Mouse (Mus musculus): ENCODE data around the gene Fstl4.
"Not testable (repeated sequence)": the region's sequence is repeated elsewhere in the genome, so short reads cannot be mapped to it uniquely, and the experiment has no call there.

Fstl4 gene

DNA sequence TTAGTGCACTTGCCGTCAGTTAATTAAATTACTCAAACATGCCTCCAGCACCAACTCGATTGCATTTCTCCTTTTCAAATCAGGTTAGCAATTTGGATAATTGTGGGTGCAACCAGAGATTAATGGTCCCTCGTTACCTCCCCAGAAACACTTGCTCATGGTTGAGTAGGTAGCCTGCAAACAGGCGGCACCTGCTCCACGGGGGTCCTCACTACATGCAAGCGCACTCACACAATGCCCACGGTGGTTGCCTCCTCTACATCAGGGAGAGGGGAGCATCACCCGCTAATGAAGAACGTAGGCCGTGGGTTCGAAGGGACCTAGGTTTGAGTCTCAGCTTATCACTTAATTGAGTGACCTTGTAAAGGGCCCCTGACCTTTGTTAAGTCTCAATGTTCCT is 371.9 kb downstream of the Fstl4 start:
- no peak for DNase-seq (ENCODE audit: low spot score in 2 of 2)

DNA sequence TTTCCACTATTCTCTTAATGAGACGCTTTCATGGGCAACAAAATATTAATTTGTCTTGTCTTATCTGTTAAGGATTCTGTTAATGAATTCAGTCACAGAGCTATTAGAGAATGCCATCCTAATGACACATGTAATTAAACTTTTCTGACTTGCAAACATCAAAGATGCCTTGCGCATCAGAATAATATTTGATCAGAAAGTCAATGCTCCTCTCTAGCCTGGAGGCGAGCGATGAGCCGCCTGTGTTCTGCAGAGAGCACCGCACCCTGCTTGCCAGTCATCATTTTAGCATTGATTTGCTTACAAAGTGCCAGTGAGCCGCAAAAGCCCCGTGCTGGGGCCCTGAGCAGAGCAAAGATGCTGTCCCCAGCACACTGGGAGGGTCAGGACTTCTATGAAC is 372.9 kb downstream of the Fstl4 start:
- DNase-seq (ENCODE audit: low spot score in 2 of 2), result no peak

DNA sequence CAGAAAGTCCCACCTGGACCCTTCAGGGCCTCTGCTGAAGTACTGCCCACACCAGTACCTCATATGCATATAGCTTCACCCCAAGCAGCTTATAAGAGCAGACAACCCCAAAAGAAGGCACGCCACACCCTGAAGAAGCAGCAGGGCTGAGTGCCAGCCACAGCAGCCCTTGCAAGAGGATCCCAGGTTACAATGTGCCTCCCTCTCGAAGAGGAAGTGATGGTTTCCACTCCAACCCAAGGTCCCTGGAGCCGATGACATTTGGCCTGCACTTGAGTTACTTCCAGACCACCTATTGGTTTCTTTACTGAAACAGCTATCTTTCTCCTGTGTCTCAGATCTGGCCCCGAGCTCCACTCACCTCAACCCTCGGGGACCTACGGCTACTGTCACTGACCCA is 373.8 kb downstream of the Fstl4 start:
- DNase-seq (ENCODE audit: low spot score in 2 of 2), result no peak

DNA sequence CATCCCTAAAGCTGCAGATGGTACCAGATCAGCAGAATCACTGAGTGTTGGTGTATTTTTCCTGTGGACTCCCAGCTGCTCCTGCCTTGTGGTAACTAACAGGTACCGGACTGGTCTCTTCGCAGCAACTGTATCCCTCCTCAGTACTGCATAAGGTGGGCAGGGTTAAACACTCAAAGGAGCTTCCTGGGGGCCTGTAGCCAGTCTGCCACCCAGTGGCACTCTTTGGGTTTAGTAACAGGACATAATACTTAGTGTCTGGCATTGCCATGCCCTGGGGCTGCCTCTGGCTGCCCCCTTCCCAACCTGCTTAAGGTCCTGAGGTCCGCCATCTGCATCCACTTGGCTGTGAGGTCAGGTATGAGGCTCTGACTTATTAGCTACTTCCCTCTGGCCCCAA is 375.2 kb downstream of the Fstl4 start:
- DNase-seq (ENCODE audit: low spot score in 2 of 2), result no peak

DNA sequence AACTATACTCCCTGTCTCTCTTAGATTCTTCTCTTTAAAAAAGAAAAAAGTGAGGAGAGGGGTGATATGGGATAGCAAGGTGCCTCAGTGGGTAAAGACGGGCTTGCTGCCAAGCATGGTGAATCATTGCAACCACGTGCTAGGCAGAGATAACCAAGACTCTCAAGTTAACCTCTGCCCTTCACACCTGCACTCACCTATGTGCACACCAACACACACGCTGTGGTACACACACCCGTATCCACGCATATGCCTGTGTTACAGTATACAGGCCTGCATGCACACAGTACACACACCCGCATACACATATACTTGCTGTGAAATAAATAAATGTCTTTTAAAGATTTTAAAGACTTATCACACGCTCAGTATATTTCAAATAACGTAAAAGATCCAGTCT is 375.8 kb downstream of the Fstl4 start:
- DNase-seq (ENCODE audit: low spot score in 2 of 2), result no peak

DNA sequence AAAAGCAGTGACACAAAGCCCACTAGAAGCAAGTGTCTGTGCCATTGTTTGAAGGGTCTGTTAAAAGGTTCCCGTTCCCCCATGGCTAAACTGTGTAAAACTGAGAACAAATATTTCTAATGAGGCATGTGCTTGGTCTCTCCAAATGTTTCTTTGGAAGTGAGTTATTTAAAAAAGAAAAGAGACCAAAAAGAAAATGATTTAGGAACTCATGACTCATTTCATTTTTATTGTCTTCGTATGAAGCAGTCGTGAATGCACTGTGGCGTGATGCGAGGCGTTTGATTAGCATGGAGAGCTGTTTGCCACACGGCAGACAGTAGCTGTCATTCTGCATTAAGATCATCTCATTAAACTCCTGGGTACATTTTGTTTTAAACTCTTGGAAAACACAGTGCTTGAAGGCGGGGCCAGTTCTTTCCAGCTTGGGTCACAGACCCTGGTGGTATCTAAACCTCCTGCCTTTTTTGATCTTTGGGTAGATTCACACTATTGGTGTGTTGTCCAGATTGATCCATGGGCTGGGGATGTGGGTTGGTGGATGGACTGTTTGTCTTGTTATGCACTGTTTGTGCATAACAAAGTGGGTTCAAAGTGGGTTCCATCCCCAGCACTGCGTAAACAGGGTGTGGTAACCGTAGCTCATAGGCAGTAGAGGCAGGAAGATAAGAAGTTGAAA is 376.4 kb downstream of the Fstl4 start:
- DNase-seq (ENCODE audit: low spot score in 2 of 2), result no peak

DNA sequence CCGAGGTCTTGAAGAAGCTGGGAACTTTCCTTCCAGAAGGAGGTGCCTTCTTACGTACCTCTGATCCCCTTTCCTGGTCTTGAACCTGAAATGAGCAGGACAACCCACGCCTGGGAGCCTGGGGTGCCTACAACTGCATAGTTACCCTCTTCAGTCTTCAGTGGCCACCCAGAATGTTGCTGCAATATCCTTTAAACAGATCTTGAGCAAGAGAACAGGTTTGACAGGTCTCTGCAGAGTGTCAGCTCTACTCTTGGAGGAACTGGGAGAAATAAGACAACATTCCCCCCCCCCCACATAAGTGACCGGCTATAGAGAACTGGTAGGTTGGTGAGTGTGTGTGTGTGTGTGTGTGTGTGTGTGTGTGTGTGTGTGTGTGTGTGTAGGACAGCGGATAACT is 379.1 kb downstream of the Fstl4 start:
- no peak for DNase-seq (ENCODE audit: low spot score in 2 of 2)

DNA sequence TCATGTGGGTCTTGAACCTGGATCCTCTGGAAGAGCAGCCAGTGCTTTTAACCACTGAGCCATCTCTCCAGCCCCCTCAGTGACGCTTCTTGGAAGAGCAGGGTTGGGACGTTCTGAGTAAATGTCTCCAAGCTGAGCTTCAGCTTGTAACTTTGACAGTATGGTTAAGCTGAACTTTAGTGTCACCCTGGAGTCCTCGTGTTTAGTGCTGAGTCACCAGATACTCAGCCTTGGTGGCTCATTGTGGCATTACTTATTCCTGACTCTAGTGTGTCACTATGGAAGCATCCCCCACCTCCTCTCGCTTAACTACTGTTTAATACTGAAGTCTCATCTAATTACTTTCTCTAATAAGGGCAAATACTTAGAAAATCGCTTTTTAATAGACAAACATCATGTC is 380.1 kb downstream of the Fstl4 start:
- no peak for DNase-seq (ENCODE audit: low spot score in 2 of 2)

DNA sequence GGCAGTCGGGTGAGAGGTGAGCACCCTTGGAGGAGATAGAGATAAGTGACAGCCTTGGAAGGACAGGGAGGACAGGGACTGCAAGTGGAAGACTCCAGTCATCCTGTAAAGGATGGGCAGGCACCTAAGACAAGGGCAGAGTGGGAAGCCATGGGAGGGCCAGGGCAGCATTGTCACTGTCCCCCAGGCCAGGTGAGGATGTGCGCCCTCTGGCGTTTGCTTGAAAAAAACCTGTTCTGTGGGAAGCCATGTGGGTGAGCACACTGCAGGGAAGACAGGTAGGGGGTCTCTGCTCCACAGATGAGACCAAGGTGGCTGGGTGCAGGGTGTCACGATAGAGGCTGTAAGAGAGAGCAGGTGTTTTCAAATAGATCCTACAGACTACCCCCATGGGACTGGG is 381.9 kb downstream of the Fstl4 start:
- no peak for DNase-seq (ENCODE audit: low spot score in 2 of 2)

DNA sequence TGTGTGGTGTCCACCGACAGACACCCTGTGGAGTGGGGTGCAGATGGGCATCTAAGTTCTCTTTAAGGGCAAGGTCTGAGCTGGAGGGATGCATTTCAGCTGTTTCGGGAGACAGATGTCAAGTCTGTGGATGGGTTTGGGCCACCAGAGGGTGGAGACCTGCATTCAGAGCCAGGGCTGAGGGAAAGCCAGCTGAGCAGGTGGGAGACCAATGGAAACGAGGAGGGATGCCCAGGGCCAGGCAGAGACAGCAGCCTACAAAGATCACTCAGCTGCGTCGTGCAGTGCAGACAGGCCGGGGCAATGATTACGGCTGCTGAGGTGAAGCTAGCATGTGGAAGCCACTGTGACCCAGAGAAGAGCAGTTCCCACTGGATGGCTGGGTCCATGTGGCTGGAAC is 392.0 kb downstream of the Fstl4 start:
- DNase-seq (ENCODE audit: low spot score in 2 of 2), result no peak

DNA sequence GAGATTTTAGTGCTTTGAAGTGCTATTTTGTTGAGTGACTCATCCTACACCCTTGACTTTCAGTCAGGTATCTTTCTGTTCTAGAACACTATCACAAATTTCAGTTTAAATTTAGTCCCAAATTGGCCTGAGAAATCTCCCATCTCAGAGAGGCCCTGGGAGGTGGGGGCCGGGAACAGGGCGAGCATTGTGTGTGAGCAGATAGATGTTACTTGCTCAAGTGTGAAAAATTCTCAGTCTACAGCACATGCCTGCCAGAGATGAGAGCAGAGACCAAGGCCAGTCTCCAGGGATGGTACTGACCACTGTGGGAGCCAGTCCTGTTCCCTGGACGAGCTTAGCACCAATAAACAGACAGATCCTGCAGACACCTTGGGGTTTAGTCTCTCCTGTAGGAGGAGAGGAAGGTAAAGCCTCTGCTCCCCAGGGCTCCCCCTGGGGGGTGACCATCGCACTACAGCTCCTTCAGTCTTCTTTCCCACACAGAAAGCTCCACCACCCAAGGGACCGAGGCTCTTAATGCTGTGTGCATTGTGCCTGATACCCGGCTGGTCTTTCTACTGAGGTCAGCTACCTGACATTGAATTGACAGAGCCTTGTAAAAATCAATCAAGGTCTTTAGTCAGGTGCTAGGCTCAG is 393.3 kb downstream of the Fstl4 start:
- DNase-seq (ENCODE audit: low spot score in 2 of 2), result no peak

DNA sequence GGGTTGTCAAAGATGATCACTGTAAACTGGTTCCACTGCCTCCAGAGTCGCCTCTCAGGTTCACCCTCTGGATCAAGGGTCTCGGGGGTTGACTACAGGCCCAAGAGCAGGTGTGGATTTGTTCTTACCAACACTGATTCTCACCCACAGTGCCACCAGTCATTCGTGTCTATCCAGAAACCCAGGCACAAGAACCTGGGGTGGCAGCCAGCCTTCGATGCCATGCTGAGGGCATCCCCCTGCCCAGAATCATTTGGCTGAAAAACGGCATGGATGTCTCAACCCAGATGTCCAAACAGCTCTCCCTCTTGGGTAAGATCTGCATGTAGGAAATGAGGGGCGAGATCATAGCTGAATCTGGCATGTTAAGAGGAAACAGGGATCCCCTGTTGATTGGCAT is 398.0 kb downstream of the Fstl4 start:
- no peak for DNase-seq (ENCODE audit: low spot score in 2 of 2)

DNA sequence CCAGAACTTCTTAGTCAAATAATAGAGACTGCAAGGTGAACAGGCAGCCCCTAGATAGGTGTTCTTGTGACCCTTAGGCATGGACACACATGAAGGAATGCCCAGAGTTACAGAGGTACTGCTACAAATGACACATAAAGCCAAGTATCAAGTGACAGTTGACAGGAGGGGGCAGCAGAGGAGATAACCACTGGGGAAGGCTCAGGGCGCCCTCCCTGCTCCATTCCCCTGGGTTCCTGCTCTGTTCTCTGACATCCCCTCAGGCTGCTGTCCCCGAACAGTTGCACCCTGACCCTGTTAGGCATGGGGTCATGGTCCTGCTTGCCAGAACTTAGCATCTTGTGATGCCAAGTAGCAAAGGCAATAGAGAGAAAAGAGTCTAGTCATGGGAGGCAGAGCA is 402.0 kb downstream of the Fstl4 start:
- no peak for DNase-seq (ENCODE audit: low spot score in 2 of 2)

DNA sequence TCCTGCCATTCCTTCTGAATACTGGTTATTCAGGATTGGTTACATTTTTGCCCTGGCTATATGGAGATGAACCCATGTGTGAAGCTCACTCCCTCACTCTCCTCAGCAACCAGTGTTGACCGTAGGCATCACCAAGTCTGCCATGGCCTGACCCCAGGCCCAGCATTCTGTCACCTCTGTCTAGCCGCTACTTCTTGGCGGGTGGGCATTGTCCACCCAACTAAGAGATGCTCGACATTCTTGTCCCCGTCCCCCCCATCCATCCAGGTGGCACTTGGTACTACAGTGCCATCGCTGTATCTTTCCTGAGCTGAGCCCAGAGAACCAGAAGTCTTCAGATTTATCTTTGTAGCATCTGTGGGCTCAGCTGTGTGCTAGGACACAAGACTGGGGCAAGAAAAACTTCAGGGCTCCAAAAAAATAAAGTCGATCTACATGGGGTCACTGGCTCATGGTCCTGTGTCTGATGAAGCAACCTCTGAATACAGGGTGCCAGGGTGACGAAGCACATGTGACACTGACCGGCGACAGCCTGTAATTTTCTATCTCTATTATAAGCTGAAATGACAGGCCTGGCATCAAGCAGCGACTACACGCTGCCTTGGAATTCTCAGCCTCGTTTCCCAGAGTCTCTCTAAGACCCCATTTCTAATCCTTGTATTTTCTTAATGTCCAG is 417.9 kb downstream of the Fstl4 start:
- DNase-seq (ENCODE audit: low spot score in 2 of 2), result no peak

DNA sequence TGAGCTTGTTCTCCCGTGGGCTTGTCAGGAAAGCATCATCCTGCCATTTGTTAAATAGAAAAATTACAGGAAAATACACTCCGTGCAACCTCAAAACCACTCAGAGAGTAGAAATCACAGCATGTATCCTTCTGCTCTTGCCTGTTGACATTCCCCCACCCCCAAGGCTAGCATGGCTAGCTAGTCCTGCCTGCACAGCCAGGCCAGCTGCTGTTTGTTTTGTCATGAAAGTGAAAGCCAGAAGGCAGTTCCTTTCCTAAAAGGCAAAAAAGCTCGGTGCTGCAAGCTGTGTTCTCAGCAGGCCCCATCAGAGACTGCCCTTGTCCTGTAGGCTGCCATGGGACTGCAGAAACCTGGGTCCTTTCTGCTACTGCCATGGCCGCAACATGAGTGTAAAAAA is 418.4 kb downstream of the Fstl4 start:
- DNase-seq (ENCODE audit: low spot score in 2 of 2), result no peak

DNA sequence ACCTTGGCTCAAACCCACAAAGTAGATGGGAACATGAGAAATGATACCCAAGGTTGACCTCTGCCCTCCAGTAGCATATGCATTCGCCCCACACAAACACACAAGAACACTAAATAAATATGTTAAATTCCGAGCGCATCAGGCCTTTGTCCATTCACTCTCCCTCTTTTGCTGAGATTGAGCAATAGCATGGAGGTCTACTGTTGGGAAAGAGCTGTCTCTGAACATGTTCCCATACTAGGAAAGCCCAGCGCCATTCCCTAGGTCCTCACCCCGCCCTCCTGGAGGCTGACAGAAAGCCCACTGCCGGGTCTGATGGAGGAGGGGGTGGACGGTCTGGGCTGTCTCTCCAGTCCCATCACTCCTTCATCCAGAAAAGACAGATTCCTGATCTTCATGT is 419.6 kb downstream of the Fstl4 start:
- no peak for DNase-seq (ENCODE audit: low spot score in 2 of 2)

DNA sequence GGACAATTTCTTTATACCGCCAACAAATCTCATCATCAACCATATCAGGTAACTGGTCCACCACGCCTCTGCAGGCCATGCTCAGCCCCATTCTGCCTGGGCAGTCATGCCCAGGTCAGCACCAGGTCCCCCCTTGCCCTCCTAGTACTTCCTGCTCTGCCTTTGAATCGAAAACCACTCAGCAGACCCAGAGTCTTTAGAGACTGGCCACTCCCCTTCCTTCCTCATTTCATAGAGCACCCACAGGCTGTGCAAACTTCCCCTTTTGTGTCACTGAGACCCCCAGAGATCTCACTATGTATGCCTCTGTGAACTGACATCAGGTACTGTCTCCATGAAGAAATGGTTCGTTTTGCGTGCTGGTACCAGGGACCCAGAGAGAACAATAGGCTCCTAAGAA is 420.3 kb downstream of the Fstl4 start:
- no peak for DNase-seq (ENCODE audit: low spot score in 2 of 2)

DNA sequence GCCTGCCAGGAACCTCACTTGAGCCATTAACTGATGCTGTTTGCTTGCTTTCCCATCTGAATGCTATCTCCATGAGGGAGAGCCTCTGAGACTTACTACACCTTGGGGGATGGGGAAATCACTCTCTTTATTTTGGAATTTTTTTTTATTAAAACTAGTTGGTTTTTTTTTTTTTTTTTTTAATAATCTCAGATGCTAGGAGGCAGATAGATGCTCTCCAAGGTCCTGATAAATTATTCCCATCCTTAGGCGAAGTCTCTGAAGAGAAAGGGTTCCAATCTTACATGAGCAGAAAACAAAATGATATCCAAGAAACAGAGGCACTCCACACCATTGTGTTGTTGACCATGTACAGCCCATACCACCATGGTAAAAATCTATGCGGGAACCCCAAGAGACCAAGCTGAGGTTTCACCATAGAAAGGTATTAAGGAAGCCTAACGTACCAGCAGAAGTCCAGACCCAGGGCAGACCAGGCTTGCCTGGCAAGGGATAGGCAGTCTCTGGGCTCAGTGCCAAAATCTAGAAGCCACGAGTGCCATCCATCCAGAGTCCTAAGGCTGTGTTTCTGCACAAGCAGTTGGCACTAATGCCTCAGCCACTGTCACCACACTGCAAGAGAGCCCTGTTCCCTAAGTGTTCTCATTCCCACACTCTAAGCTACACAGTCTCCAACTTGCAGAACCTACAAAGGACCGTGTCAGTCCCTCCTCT is 423.1 kb downstream of the Fstl4 start:
- DNase-seq (ENCODE audit: low spot score in 2 of 2), result no peak

DNA sequence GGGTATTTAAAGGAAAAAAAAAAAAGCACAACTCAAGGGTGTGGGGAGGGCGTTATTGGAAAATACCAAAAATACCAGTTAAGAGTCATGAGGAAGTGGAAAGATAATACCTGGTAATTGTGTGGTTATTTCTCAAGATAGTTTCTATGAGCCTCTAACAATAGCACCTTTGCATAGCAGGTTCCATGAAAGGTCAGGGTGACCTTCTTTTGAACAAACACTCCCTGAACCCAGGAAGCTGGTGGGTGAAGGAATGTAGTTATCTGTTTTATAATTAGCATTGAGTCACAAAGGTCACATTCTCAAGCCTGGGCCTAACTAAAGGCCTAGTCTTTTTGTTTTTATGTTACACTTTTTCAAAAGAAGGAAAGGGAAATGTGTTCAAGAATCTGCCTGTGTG is 432.1 kb downstream of the Fstl4 start:
- not testable (repeated sequence) for DNase-seq (ENCODE audit: low spot score in 2 of 2)

DNA sequence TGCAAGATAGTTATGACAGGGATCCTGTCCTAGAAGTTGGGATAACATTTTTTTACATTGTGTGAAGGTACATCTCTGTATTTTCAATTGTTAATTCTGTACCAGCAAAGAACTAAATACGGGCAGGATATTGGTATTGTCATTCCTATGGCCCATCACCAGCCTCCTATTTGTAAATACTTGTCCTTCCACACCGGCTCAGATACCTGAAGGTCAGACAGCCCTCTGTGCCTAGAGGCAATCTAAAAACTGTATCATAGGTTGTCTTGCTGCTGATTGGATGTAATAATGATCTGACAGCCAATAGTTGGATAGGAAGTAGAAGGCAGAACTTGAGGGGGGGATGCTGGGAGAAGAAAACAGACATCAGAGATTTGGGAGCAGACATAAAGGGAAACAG is 432.7 kb downstream of the Fstl4 start:
- DNase-seq (ENCODE audit: low spot score in 2 of 2), result no peak

DNA sequence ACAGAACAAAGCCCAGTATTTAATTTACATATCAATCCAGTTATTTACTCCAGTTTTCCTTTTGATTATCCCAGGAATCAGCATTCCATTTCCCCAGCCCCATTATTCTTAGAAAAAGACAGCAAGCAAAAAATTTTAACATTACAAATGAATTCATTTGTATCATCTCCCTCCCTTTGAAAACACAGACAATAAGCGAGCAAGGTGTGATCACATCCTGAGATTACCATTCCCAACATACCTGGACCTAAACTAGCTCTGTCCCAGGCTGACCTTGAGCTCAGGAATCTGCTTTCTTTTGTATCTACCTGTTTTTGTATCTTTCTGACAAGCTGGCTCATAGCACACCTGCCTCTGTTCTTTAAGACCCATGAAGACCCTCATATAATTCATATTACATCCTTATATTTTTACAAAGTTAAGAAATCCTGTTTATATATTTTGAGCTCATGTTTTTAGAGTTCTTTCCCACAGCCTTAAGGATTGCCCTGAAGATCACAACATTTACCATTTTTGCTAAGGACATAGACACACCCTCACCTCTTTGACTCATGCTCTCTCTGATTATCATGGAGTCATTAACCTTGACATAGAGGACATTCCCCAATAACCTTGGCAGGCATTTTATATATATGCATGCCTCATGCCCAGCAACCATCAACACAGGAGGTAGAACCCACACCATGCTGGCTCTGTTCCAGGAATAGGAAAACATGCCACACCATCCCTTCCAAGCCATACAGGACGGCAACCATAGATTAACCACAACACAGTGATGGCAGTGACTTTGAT is 438.2 kb downstream of the Fstl4 start:
- DNase-seq (ENCODE audit: low spot score in 2 of 2), result no peak

DNA sequence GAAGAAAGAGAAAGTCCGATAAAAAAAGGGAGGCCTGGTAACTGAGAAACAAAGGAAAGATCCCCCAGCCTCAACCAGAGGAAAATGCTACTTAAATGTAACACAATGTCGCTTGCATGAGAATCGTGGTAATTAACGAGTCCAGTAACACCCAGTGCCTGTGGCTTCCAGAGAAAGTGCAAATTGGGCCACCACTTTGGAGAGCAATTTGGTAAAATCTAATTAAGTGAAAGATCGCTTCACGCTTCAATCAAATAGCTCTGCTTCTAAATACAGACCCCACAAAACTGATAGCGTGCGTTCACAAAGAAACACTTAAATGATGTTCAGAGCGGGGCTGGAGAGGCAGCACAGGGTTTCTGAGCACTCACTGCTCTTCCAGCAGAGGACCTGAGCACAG is 446.4 kb downstream of the Fstl4 start:
- no peak for DNase-seq (ENCODE audit: low spot score in 2 of 2)

All from frontal cortex, postnatal 14 days (tissue).